Mouse (Mus musculus) bone marrow, adult 2 months (tissue): ENCODE measurements around the gene Limd2.

Experiments used
- CTCF ChIP-seq: fragments of 200-500 bp; IDR thresholded peaks from 2 replicates; pipeline ENCODE4 v1.5.1; 2011; ENCODE audit warnings: low read length, control low read depth; ENCODE audit not compliant: control insufficient read depth, insufficient read depth
- POLR2A ChIP-seq: fragments of 200-500 bp; IDR thresholded peaks from 2 replicates; pipeline ENCODE4 v1.6.1; 2011; ENCODE audit warnings: low read depth, mild to moderate bottlenecking, control low read depth, low read length, borderline replicate concordance; ENCODE audit not compliant: control insufficient read depth

- no peak for TF ChIP-seq CTCF
- peak; percentile 52; the same call in 1 of the 2 replicates for TF ChIP-seq POLR2A
Observed at GRCm38 (mm10) chr11:106160841-106161721, at the start of gene Limd2, which contains the start of gene Gm10840.
